Mouse (Mus musculus) kidney, postnatal 4 days (tissue): ENCODE measurements around the gene B3gnt6.
A peak's percentile ranks its signal among the peaks of the same experiment; 100 is the strongest.
"Not testable (repeated sequence)": the region's sequence is repeated elsewhere in the genome, so short reads cannot be mapped to it uniquely, and the experiment has no call there.

Experiments used
- DNase-seq, 2 experiments: peaks; one replicate each; pipeline ENCODE4 v3.0.0; 2021; ENCODE audit warnings: mixed read lengths in 2 of 2

Gene B3gnt6

GRCm38 (mm10) chr7:98199381-98199780 lies at the start of gene B3gnt6:
Gene B3gnt6 (minus strand): TSS chr7:98199481.
- no peak for DNase-seq

GRCm38 (mm10) chr7:98236686-98237359 lies 37.5 kb upstream of the B3gnt6 start:
- peak in 1 of 2 experiments; percentile 3 for DNase-seq

DNA sequence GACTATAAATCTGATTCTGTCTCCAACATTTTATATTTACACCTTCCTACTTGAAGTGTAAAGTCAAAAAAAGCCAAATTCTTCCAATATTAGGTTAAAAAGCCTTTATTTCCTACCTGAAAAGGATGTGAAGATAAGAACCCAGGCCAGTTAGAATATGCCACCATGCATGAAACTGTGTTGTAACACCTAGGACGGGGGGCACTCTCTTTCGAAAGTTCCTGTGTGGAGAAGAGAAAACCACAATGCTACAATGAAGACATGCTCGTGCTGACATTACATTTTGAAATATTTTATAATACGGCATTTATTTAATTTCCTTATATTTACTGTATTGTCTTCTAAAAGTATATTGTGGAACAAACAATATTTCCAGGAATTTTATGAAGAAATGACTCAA lies 24.5 kb upstream of the B3gnt6 start:
- DNase-seq = no peak

GRCm38 (mm10) chr7:98216713-98217112 lies 17.4 kb upstream of the B3gnt6 start:
- DNase-seq = no peak

GRCm38 (mm10) chr7:98202946-98203345 lies 3.7 kb upstream of the B3gnt6 start:
- no peak for DNase-seq

DNA sequence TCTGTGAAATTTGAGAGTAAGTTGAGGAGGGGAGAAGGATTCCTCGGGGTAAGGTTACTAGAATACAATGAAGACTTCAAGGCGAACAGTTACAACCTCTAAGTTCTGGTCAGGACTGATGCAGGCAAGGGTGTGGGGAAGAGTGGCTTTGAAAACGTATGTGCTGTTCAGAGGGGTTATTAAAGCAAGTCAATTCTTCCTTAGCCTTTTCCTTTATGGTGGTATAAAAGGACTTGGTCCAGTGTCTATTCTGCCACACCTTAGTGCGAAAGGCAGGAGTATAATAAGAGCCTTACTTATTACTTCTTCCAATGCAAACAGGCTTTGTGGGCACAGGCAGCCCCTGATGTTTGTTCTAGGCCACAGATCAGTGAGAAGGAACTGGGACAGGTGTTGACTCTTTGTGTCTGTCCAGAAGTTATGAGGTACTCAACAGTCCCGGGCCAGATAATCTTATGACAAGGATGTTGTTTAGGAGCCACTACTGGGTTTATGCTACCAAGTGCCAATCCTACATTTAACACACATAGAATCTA lies 2.3 kb upstream of the B3gnt6 start:
- no peak for DNase-seq

GRCm38 (mm10) chr7:98200396-98200795 lies 1.1 kb upstream of the B3gnt6 start:
- no peak for DNase-seq

DNA sequence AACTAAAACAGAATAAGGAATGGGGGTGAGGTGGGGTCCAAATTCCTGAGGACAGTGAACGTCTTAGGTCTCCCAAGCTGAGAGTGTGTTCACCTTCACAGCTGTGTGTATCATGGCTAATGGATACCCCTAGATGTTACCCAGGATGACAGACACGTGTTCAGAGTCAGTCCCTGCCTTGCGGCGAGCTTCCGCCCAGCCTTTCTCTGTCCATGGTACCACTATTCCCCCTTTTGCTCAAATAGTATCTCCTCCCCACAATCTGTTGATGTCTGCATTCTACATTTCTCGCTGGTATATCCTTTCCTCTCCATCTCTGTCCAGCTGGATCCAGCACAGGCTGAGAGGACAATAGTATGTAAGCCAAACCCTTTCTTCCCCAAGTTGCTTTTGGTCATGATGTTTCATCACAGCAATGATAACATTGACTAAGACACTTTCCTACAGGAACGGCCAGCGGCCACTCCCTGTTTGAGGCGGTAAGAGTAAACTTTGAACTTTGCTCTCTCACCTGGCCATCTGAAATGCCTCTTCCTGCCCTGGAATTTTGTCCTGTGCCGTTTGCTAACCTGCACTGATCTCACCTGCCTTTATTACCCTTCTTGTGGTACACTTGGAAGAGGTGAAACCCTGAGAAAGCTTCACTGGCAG lies 4.0 kb downstream of the B3gnt6 start:
- peak; percentile 32 to 42 for DNase-seq

DNA sequence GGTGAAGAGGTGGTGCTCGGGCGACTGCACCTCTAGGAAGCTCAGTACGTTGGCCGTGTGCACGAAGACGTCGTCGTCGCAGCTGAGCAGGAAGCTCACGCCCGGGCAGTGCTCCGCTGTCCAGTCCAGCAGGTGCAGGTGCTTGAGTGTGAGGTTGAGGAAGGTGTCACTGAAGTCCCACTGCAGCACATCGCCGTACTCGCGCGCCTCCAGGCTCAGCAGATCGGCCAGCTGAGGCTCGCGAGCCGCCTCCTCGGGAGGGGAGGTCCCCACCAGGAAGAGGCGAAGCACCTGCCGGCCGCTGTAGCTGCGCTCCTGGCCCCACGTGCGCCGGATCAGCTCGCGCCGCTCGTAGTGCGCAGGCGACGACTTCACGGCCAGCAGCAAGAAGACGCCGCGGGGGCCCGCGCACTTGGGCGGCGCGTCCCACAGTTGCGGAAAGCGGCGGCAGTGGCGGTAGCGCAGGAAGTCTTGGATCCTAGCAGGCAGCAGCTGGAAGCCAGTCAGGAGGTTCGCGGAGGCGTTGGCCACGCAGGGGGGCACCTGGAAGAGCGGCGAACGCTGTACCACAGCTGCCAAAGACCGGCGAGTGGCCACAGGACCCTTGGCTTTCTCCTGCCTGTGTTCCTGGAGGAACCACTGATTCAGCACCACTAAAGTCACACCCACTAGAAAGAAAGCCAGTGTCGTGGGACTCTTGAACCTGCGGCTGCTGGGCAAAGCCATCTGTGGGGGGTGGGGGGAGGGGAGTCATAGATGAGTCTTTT lies 5.1 kb downstream of the B3gnt6 start:
- peak; percentile 37 to 54 for DNase-seq

DNA sequence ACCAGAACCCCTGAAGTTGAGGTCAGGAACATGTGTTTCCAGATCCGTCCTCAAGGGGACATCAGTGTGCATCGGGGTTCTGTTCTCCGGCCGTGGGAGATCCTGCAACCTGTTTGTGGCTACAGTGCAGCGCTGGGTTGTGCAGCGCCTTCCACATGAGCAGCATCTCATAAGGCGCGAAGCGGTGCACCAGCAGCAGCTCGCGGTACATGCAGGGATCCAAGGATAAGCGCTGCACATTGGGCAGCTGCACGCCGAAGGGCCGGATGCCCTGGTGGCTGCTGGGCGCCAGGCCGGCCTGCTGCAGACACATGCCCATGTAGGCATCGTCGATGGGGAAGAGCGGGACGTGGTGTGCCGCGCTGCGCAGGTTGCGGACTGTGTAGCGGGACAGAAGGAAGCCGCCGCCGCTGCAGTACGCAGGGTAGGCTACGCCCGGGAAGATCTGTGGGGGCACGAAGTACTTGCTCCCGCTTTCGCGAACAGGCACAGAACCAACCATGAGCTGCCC lies 5.7 kb downstream of the B3gnt6 start:
- DNase-seq = peak; percentile 32 to 47

DNA sequence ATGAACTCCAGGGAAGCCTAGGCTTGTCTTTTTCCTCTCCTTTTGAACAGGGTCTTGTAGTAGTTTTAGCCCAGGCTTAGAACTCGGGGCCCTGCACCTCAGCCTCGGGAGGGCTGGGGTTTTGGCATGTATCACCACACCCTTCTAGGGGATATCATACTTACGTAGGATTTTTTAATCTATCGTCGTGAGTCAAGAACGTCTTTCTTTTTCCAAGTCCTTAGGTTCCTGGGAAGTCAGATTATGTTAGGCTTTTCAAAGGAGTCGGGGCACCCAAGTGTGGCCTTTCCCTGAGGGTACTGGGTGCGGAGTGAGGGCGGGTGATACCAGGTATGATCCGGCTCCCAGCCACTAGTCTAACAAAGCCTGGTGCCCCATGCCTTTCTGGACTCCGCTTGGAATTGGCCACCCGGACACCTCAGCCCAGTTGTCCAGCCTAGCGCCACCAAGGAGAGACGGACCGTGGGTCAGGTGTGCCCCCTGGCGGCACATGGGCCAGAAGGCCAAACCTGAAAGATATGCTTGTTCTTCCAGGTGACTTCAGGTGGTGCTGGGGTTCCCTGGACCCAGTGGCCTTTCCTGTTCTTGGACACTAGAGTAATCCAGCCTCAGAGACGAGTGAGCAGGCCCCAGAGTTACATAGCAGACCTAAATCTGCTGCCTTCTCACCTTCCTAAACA lies 7.6 kb downstream of the B3gnt6 start:
- peak; percentile 72 to 77 for DNase-seq

- DNase-seq = no peak
Observed at GRCm38 (mm10) chr7:98190578-98190977, 8.7 kb downstream of the B3gnt6 start.

DNA sequence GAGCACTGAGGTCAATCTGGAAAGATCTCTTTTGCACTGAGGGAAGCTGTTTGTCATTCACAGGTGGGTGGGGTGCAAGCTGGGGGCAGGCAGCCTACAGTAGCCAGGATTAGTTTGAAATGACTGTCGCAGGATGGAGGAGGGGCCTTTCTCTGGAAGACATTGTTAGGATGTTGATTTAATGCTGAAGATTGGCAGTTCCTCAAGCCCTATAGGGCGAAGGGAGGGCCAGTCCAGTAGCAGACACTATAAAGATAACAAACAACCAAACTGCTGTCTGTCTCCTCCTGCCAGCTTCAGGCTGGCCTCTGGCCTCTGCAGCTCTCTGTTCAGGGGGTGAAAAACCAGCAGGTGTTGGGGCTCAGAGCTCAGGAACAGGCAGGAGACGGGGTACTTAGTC lies 9.5 kb downstream of the B3gnt6 start:
- no peak for DNase-seq

DNA sequence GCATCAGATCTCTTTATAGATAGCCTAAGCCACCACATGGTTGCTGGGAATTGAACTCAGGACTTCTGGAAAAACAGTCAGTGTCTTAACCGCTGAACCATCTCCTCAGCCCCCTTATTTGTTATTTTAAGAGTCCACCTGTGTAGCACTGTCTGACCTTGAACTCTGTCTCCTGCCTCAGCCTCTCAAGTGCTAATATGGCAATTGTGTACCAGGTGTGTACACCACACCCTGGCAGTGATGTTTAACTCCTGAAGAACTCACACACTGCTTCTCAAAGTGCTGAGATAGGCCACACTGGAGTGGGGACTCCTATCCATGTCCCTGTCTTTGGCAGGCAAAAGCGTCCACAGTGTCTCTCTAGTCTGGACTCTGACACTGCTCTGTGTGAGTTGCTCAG lies 10.6 kb downstream of the B3gnt6 start:
- DNase-seq = no peak

DNA sequence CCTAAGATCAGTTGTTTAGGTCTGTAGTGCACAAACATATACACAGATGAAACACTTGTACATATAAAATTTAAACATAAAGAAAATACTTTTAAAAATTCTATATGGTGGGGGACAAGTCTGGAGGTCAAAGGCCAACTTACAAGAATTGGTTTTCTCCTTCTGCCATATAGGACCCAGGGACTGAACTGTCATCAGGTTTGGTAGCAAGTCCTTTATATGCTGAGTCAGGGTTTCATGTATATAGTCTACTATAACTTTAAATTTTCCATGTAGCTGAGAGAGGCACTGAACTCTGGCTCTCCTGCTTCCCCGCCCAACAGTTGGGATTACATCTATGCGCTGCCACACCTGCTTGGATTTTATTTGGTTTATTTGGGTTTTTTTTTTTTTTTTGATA lies 11.0 kb downstream of the B3gnt6 start:
- no peak for DNase-seq

GRCm38 (mm10) chr7:98187332-98187731 lies 11.9 kb downstream of the B3gnt6 start:
- not testable (repeated sequence) for DNase-seq

GRCm38 (mm10) chr7:98186637-98187036 lies 12.6 kb downstream of the B3gnt6 start:
- no peak for DNase-seq

DNA sequence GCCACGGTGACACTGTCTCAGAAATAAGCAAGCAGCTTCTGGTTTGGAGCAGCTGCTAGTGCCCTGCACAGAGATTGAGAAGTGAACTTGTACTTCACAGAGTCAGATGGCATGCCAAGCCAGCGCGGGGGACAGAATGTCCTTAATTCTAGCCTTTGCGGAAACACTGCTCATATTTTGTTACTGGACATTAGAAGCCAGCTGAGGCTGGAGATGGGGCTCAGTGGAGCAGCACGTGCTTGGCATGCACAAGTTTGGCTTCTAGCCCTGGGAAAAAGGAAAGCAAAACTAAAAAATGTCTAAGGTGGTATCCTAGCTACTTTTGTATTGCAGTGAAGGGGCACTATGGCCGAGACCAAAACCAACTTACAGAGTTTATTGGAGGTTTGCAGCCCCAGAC lies 14.0 kb downstream of the B3gnt6 start:
- peak in 1 of 2 experiments; percentile 42 for DNase-seq

DNA sequence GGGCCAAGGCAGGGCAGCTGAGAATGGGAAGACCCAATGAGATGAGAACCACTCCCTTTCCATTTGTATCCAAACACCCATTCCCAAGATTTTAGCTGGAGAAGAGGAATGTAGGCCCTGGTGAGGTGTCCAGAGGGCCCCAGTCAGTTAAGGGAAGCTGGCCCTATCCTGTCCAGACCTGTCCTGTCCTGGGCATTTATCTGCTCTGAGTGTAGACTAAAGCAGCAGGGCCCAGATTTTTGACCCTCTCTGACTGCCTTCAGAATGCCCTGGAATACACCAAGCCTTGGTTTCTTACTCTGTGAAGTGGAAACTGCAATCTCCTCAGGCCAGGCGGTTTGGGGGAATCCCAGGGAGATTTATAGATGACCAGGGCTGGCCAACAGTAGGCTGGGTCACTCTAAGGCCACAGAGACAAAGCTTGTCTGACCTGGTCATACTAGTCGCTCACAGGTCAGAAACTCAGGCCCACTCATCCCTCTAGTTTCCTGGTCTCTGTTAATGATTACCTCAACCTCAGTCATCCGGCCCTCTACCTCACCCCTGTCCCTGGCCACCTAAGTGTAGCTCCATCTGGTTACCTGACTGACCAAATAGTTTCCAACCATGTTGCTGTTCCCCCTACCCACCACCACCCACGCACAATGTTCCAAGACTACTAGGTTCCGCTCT lies 20.6 kb downstream of the B3gnt6 start:
- peak in 1 of 2 experiments; percentile 47 for DNase-seq

DNA sequence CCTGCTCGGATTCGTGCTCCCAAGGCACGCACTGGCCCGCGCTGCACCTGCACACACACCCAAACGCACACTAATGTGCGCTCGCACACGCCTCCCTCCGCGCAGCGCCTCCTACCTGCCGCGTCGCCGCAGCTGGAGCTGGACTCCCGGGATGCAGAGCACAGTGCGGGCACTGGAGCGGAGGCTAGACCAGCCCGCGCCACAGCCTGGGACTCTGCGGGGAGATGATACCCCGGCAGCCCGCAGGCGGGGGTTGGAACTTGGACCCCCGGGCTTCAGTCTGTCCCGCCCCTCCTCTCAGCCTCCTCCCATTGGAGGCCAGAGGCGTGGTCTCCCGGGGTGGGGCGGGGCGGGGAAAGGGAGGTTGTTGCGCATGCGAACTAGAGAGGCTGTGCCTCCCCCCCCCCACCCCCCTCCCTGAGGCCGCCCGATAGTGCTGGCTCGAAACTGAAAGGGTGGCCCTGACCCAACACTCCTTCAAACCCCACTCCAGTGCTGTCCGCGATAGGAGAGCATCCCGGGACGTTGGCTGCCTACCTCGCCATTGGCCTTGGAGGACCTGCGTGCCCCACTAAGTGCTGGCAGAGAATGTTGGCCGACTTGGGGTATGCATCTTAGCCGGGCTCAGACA lies 21.2 kb downstream of the B3gnt6 start, which contains the start of gene Capn5:
Gene Capn5 (minus strand): TSS at position 346 of the 631 bp plus-strand sequence.
- peak; percentile 69 to 83 for DNase-seq

- no peak for DNase-seq
Observed at GRCm38 (mm10) chr7:98177566-98177928, 21.7 kb downstream of the B3gnt6 start.
